Mouse (Mus musculus) gastrocnemius, adult 2 months (tissue): ENCODE measurements around the gene Tor3a. TPM values are rescaled to one million over a fixed set of nuclear protein-coding genes. Genes with fewer than 3 reads are reported as not detected.

Experiments
- DNase-seq: peaks from one replicate; pipeline ENCODE4 v3.0.0; 2022
- H3K27ac ChIP-seq: fragments of 200-600 bp; 2 replicates; pipeline ENCODE4 v1.8.1; 2022; ENCODE audit warnings: mild to moderate bottlenecking
- H3K4me3 ChIP-seq: fragments of 200-600 bp; 2 replicates; pipeline ENCODE4 v1.8.1; 2022; ENCODE audit warnings: mild to moderate bottlenecking, moderate library complexity
- CTCF ChIP-seq: fragments of 200-600 bp; IDR thresholded peaks from 2 replicates; pipeline ENCODE4 v1.8.1; 2022; ENCODE audit warnings: antibody characterized with exemption, mild to moderate bottlenecking, moderate library complexity
- intact Hi-C: fragments of 180-260 bp; cut with DNase I; formaldehyde crosslinking; loops from one replicate; pipeline ENCODE4 v1.15.1; 2025
- total RNA-seq, 2 experiments: library from RNA; stranded (reverse); gene quantifications; 2 replicates each; pipeline ENCODE4 v1.2.3; 2021

The Tor3a gene
- total RNA-seq, 2 experiments from 2014 or later = 4.9 to 5.4 TPM

DNA sequence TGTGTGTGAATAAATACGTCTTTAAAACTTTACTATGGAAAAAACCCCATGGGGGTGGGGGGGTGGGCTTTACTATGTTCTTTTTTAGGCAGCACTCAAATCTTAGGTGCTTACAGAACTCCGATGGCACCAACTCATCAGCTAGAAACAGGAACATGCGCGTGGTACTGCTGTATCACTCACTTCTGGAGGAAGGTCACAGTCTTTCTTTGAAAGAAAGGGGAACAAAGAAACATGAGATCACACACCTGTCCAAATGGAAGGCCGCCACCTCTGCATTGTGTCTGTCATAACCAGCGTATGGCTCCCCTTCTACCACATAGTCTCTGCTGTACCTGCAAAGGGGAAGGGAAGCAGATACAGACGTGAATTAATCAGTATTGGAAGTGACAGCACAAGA, 28.0 kb upstream of the Tor3a start:
- TF ChIP-seq CTCF = no peak
- Histone ChIP-seq H3K27ac (no peak overlapping the region), H3K4me3 (no peak overlapping the region)
- DNase-seq = no peak
- intact Hi-C loops = no loop called here

DNA sequence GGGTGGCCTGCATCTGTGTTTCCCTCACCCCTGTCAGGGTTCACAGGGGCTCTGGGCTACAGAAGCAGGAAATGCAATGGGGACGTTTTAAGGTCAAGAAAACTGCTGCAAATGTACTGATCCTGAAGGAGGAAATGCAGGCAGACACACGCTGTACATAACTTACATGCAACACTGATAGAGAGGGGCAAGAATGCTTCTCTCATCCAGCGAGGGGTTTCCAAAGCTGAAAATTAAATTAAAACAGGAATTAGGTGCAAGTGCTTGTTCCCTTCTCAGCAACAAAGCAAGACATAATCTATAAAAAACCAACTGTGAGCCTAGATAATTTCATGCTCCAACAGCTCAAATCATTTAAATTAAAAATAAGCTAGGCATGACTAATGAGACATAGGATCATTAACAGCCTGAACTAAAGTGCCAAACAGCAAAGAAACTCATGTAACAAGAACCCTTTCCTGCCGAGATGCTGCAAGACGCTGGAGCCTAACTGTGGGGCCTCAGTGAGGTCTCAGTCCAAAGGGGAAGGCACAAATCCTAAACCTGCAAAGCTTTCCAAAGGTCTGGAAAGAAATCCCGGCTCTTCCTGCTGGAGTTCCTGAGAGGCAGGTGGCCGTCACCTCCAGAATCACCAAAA, 12.0 kb upstream of the Tor3a start:
- intact Hi-C loops = no loop called here

DNA sequence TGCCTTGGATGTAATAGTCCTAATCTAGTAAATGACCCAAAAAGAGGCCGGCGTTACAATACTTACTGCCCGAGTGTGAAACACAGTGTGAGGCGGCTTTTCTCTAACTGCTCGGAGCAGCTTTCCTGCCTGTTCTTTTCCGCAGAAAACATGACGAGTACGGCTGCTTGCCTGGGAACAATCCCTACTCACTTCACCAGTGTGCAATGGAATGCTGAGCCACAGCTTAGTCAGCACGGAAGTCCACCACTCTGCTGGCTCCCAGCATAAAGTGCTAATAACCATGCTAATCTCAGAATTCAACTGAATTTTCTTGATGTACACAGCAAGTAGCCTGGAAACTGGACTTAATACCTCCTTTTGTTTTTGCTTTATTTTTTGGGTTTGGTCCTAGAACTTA, 5.4 kb upstream of the Tor3a start:
- no peak for DNase-seq
- intact Hi-C loops = no loop called here
- no peak overlapping the region for H3K4me3 ChIP-seq
- H3K27ac ChIP-seq = no peak overlapping the region
- TF ChIP-seq CTCF = no peak

More for the DNA sequence above, 12.0 kb upstream of the Tor3a start:
- no peak overlapping the region for H3K4me3 ChIP-seq
- no peak overlapping the region for H3K27ac ChIP-seq
- TF ChIP-seq CTCF = no peak
- no peak for DNase-seq

DNA sequence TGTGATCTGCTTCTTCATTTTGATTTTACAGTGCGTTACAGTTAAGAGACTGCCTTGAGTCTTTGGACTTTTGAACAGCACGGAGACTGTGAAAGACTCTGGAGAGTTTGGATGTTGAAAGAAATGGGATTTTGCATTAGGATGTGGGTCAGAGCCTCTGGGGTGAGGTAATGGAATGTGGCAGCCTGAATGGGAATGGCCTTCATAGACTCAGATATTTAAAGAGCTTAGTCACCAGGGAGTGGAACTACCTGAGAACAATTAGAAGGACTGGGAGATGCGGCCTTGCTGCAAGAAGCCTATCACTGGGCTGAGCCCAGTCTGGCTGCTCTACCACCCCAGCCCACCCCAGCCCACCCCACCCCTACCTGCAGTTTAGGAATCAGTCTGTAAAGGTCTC, 3.1 kb upstream of the Tor3a start:
- intact Hi-C loops = loop anchor here (2.0 kb wide), 1 partner anchor 36 kb away; no protein-coding TSS in a partner anchor

DNA sequence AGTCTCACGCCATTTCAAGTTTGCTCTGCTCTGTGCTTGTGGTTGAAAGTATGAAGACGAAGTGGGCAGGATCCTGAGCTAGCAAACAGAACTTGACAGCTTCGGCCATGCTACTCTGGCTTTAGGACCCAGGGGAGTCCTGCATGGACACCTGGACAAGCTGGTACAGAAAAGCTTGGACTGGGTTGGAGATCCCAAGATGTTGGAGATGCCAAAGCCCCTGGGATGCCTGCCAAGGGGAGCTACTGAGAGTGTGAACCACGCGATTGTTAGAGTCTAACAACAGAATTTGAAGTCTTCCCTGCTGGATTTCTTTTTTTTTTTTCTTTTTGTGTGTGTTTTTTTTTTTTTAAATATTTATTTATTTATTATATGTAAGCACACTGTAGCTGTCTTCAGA, 2.4 kb upstream of the Tor3a start:
- TF ChIP-seq CTCF = no peak
- Histone ChIP-seq H3K27ac (no peak overlapping the region), H3K4me3 (no peak overlapping the region)
- no peak for DNase-seq
- intact Hi-C loops = loop anchor here (2.0 kb wide), 1 partner anchor 36 kb away; no protein-coding TSS in a partner anchor

More for the DNA sequence above, 3.1 kb upstream of the Tor3a start:
- no peak for DNase-seq
- Histone ChIP-seq H3K27ac (no peak overlapping the region), H3K4me3 (no peak overlapping the region)
- no peak for TF ChIP-seq CTCF

DNA sequence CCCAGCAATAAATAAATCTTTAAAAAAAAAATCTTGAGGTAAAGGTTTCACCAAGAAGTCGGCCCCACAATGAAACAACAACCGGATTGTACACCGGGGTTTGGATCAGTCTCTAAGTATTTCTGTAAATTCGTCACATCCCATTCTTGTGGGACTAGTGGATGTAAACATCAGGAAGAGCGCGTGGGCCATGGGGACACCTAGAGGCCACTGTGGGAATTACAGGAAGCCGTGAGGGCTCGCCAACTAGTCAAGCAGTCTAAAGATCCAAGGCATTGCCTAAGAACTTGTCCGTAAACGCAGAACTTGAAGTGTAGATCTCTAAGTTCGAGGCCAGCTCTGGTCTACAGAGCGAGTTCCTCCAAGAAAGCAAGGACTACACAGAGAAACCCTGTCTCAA, 2.0 kb upstream of the Tor3a start:
- intact Hi-C loops = loop anchor here (2.0 kb wide), 1 partner anchor 35 kb away; no protein-coding TSS in a partner anchor
- no peak overlapping the region for H3K4me3 ChIP-seq
- peak; percentile 62 for DNase-seq
- H3K27ac ChIP-seq = no peak overlapping the region
- peak; percentile 87 for TF ChIP-seq CTCF

DNA sequence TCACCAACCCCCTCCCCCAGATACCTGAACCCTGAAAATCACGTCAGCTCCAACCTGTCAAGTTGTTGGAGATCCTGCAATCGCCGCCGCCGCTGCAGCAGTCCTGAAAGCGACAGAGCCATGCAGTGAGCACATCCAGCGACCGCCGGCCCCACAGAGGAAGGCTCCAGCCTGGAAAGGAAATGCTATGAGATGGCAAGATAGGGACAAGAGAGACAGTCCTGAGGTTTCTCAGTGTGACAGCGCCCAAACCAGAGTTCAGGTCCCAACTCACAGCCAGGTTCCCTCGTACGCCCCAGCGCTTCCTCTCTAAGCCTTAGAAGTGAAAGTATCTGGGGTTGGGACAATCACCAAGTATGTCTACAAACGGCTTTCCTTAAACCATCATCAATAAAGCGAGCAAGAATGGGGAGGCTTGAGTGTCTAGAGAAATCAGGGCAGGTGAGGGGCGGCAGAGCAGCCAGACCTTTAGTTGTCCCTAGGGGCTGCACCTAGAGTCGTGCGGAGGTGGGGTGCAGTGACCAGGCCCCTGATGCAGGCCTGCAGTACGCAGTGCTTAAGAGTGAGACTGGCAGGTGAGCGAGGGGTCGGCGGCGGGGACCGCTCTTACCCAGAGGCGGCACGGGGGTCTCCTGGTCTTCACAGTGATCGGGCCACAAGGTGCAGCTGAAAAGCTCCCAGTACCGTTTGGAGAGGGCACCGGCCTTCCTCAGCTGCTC, 521 bp downstream of the Tor3a start:
- peak; percentile 54 for DNase-seq
- intact Hi-C loops = no loop called here
- no peak for TF ChIP-seq CTCF
- Histone ChIP-seq H3K4me3 (peak overlapping the region; percentile 98), H3K27ac (peak overlapping the region; percentile 92)

DNA sequence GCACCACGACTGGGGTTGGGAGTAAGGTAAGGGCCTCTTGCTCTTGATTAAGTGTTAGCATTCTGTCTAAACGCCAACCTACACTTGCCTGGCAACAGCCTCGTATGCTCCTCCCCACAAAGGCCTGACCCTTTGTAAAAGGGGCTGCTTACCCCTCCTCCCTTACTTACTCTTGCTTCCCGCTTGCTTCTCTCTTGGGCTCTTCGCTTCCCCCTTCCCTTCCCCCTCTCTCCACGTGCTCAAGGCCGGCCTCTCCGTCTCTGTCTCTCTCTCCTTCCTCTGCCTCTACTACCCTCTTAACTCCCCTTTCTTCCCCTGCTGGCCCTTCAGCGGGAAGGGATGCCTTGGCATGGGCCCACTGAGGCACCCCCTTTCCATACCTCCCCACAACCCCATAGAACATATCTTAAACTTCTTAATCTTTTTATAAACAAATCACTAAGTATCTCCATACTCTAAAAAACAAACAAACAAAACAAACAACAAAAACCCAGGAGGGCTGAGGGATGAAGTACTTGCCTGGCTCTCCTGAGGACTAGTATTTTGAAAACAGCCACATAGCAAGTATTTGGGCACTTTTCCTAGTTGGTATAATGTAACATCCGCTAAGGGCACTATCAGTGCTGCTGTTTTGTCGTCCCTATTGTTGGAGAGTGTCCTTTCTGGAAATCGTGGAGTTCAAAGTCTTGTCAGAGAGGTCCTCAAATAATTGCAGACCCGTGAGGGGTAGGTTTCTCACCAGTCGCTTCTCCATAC, 1.3 kb downstream of the Tor3a start:
- intact Hi-C loops = no loop called here
- H3K4me3 ChIP-seq = peak overlapping the region; percentile 98
- peak overlapping the region; percentile 92 for H3K27ac ChIP-seq
- TF ChIP-seq CTCF = no peak
- DNase-seq = no peak

DNA sequence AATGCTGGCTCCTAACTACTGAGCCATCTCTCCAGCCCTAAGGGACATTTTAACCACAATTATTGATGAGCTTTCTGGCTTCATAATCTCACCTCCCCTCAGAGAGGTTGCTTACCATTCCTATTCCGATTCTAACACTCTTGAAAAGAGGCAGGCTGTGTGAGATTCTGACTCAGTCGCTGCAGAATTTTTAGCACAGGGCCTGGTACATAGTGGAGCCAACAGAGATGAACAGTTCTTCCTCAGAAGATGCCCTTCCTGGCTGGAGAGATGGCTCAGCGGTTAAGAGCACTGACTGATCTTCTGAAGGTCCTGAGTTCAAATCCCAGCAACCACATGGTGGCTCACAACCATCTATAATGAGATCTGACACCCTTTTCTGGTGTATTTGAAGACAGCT, 2.2 kb downstream of the Tor3a start:
- H3K4me3 ChIP-seq = no peak overlapping the region

DNA sequence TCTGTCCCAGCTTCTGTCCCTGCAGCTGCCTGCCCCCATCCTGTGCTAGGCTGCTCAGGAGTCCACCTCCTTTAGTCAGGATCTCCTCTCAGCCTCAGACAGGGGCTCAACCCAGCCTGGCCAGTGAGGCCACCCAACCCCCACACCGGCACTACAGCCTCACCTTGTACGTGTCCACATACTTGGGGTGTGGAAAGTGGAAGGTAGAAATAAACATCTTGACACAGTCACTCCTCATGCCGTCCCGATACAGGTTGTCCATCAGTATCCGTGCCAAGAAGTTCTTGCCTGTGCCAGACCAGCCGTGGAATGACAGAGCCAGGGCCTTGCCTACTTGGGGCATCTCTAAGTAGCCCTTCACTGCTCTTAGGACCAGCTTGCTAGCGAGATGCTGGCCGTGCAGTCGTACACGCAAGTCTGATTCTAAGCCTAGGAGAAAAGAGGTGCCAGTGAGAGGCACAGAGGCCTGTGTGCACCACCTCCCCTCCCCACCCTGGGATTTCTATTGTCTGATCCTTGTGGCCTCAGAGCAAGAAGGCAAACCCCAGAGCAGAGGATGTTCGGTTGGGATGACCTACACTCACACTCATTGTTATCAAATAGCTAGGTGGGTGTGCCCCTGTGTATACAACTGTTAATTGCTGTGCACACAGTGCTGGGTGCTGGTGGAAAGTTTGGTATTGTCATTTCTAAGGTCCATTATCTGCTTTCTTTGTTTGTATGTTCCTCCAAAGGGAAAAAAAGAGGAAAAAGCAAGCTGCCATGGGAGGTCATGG, 4.8 kb downstream of the Tor3a start:
- no peak for DNase-seq
- Histone ChIP-seq H3K4me3 (no peak overlapping the region), H3K27ac (no peak overlapping the region)
- intact Hi-C loops = no loop called here
- no peak for TF ChIP-seq CTCF

More for the DNA sequence above, 2.2 kb downstream of the Tor3a start:
- DNase-seq = no peak
- TF ChIP-seq CTCF = no peak
- intact Hi-C loops = no loop called here
- H3K27ac ChIP-seq = no peak overlapping the region

DNA sequence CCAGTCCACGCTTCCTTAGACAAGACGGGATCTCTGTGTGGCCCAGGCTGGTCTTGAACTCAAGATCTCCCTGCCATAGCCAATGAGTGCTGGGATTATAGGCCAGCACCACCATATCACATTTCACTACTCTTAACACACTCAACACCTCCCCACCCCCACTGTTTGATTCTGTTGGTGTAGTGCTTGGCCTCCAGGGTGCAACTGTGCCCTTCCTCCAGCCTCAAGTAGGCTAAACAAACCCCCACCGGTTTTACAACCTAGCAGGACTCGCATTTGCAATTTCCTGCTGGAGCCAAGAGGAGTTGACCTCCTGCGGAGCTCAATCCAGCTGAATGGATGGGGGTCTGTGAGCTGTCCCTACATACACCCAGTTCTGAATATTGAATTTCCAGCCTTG, 5.6 kb downstream of the Tor3a start:
- DNase-seq = no peak
- TF ChIP-seq CTCF = no peak
- intact Hi-C loops = no loop called here
- no peak overlapping the region for H3K4me3 ChIP-seq
- no peak overlapping the region for H3K27ac ChIP-seq
